Mouse (Mus musculus) ES-E14 (cell line): Measurements from ENCODE around the gene Zfyve28.

Experiments used
- CHD2 ChIP-seq: IDR thresholded peaks from 2 replicates; pipeline ENCODE4 v1.6.1; 2014; ENCODE audit warnings: mild to moderate bottlenecking, low read depth, low read length, inconsistent platforms
- MAFK ChIP-seq: IDR thresholded peaks from 2 replicates; pipeline ENCODE4 v1.6.1; 2014; ENCODE audit warnings: mild to moderate bottlenecking, low read depth, low read length, inconsistent platforms; ENCODE audit not compliant: insufficient read depth
- ZC3H11A ChIP-seq: IDR thresholded peaks from 2 replicates; pipeline ENCODE4 v1.6.1; 2012; ENCODE audit warnings: low read depth, mild to moderate bottlenecking, inconsistent platforms, low read length, borderline replicate concordance

DNA sequence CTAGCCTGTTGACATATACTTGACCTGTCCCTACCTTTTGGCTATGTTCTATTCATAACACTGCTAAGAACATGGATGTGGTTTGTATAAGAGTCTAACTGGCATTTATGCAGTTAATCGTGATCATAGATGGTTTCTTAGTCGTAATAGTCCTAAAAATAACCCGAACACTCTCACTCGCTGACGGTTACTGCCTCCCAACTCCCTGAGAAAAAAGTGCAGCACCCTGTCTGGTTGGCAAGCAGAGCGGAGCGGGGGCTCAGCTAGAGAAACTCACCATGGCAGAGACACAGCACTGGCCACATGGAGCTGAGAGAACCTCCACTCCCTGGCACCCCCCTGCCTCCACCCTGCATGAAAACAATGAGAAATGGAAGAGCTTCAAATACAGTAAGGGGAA is 7.3 kb downstream of the Zfyve28 start:
- TF ChIP-seq MAFK (no peak), CHD2 (no peak), ZC3H11A (no peak)
